Comparison of ENCODE assay signal across 17 mouse cellular contexts in the genomic region with DNA sequence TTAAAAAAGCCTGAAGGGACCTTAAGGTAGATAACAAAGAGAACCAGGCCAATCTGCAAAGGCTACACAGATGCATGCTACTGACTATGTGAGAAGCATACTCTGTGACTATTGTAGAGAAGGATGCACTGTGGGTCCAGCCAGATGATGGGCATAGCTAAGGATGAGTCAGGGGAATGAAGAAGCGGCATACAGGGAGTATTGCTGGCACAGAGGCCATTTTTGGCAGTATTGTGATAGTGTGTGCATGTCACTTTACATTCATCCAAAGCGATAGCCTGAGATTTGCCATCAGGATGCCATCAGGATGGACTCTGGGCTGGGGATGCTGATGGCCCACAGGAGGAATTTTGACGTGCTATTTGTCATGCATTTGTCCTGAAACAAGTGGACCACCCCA. TPM values are rescaled to one million over a fixed set of nuclear protein-coding genes. Genes with fewer than 3 reads are reported as not detected.
"Had no signal": no experiment of that assay in that cellular context is flagged by ENCODE, and none has a peak within 500 bp of the region (broad histone marks: within the 10 kb centered on the region; RNA-seq: fewer than 3 reads in every experiment).

No protein-coding gene starts in this region.

- H3K27ac ChIP-seq: neural tube, embryonic 13.5 days; neural tube, embryonic 15.5 days; stomach, embryonic 15.5 days; stomach, postnatal 0 days had no signal

- H3K27me3 ChIP-seq: neural tube, embryonic 13.5 days; neural tube, embryonic 15.5 days; stomach, embryonic 15.5 days had no signal

- DNase-seq: retina, postnatal 1 day; right cerebral cortex, adult 18-20 months; right cerebral cortex, postnatal 14 days; right cerebral cortex, postnatal 25 days; right cerebral cortex, postnatal 4 days; spleen, adult 18-20 months; thymus, adult 18-20 months; thymus, adult 2 months; thymus, postnatal 14 days; thymus, postnatal 25 days; thymus, postnatal 36 days; thymus, postnatal 4 days had no signal

- H3K36me3 ChIP-seq: neural tube, embryonic 13.5 days; neural tube, embryonic 15.5 days; stomach, embryonic 15.5 days had no signal

- H3K9me3 ChIP-seq: neural tube, embryonic 13.5 days; neural tube, embryonic 15.5 days; stomach, embryonic 15.5 days had no signal

- H3K4me3 ChIP-seq: neural tube, embryonic 13.5 days; neural tube, embryonic 15.5 days; stomach, embryonic 15.5 days had no signal

- H3K9ac ChIP-seq: neural tube, embryonic 13.5 days; neural tube, embryonic 15.5 days; stomach, embryonic 15.5 days had no signal

- H3K4me2 ChIP-seq: neural tube, embryonic 13.5 days; neural tube, embryonic 15.5 days; stomach, embryonic 15.5 days had no signal

RNA-seq across cellular contexts. Expression of gene Col4a2, which starts 25.5 kb away (rescaled TPM):
- total RNA-seq: neutrophil, adult 5-6 weeks had no signal

RNA-seq across cellular contexts. Expression of gene Col4a1, which starts 25.5 kb away (rescaled TPM):
- total RNA-seq: neutrophil, adult 5-6 weeks had no signal
